Mouse (Mus musculus) midbrain, embryonic 13.5 days (tissue): Measurements from ENCODE around the gene Oosp2. TPM values are rescaled to one million over a fixed set of nuclear protein-coding genes. Genes with fewer than 3 reads are reported as not detected.

Experiments used
- ATAC-seq: fragments of 200-750 bp; cut with Nextera tagmentation; 2 replicates; pipeline ENCODE4 v1.8.0; 2017; ENCODE audit warnings: mild to moderate bottlenecking, moderate TSS enrichment, moderate library complexity
- H3K27ac ChIP-seq: fragments of 300-500 bp; sonication (generic); 2 replicates; pipeline ENCODE4 v1.5.1; 2015; ENCODE audit warnings: inconsistent platforms, mild to moderate bottlenecking, moderate library complexity
- H3K27me3 ChIP-seq: fragments of 300-500 bp; sonication (generic); 2 replicates; pipeline ENCODE4 v1.6.1; 2015; ENCODE audit warnings: mild to moderate bottlenecking, inconsistent platforms
- H3K36me3 ChIP-seq: fragments of 300-500 bp; sonication (generic); 2 replicates; pipeline ENCODE4 v1.6.1; 2015; ENCODE audit warnings: mild to moderate bottlenecking, inconsistent platforms
- H3K4me1 ChIP-seq: fragments of 300-500 bp; sonication (generic); replicated peaks from 2 replicates; pipeline ENCODE4 v1.6.1; 2015; ENCODE audit warnings: inconsistent platforms
- H3K4me2 ChIP-seq: fragments of 300-500 bp; sonication (generic); replicated peaks from 2 replicates; pipeline ENCODE4 v1.6.1; 2015; ENCODE audit warnings: moderate library complexity, mild to moderate bottlenecking, inconsistent platforms
- H3K4me3 ChIP-seq: fragments of 300-500 bp; sonication (generic); replicated peaks from 2 replicates; pipeline ENCODE4 v1.5.1; 2015; ENCODE audit warnings: mild to moderate bottlenecking, inconsistent platforms
- H3K9ac ChIP-seq: fragments of 300-500 bp; sonication (generic); replicated peaks from 2 replicates; pipeline ENCODE4 v1.6.1; 2015; ENCODE audit warnings: mild to moderate bottlenecking, inconsistent platforms
- H3K9me3 ChIP-seq: fragments of 300-500 bp; sonication (generic); 2 replicates; pipeline ENCODE4 v1.6.1; 2016; ENCODE audit warnings: mild to moderate bottlenecking, inconsistent platforms
- WGBS: fragments of 180-500 bp; shearing (Covaris S2); methylation state at CpG from one replicate; pipeline ENCODE4 v1.1.7; 2015; 5-methylcytosine and 5-hydroxymethylcytosine counted together
- polyA plus RNA-seq: library from polyadenylated mRNA; unstranded; fragments of >200 nt; fragmentation: Nextera tagmentation; extraction: Ambion mirVana; gene quantifications from 2 replicates; pipeline ENCODE4 v1.2.1, GENCODE M21; 2015

Oosp2 gene
- polyA plus RNA-seq, 1 experiment from 2014 or later: not detected

DNA sequence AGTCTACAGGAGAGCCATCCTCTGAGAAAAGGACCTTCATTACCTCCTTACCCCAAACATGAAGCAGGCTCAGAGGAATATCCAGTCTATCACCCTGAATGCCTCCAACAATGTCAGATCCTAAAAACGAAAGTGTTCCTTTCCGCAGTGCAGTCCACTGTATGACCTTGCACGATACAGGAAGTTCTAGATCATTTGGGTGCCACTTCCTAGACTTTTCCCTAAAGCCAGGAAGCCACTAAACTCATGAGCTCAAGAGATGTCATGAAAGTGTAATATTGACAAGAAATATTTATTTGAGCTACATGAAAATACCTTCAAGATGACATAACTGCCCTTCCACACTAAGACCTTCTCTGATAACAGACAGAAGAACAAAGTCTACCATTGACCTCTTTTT is 59.0 kb downstream of the Oosp2 start:
- 91% methylated on average over 3 of the region's 3 CpGs for WGBS
- Histone ChIP-seq H3K9ac (no peak overlapping the region), H3K4me3 (no peak overlapping the region), H3K4me1 (no peaks in the 10 kb centered on the region), H3K27ac (no peak overlapping the region), H3K4me2 (no peak overlapping the region), H3K9me3 (no peaks in the 10 kb centered on the region), H3K27me3 (no peaks in the 10 kb centered on the region), H3K36me3 (no peaks in the 10 kb centered on the region)
- ATAC-seq: no peak

Other genes starting within 250 kb of the Oosp2 start
- gene Ms4a4b, start 217.0 kb downstream of the Oosp2 start, polyA plus RNA-seq: not detected in 2 replicates
- 1.9 and 2.0 TPM in 2 replicates for gene Ms4a6c, start 191.2 kb downstream of the Oosp2 start, polyA plus RNA-seq
- gene Gm8369, start 174.6 kb downstream of the Oosp2 start, polyA plus RNA-seq: not detected in 2 replicates
- gene Ms4a6b, start 144.0 kb downstream of the Oosp2 start, polyA plus RNA-seq: 2.5 and 3.1 TPM in 2 replicates
- not detected in 2 replicates for gene Ms4a4d, start 123.8 kb downstream of the Oosp2 start, polyA plus RNA-seq
- 2.0 and 2.3 TPM in 2 replicates for gene Ms4a6d, start 55.7 kb downstream of the Oosp2 start, polyA plus RNA-seq
- not detected in 2 replicates for gene Ms4a2, start 36.8 kb downstream of the Oosp2 start, polyA plus RNA-seq
- gene Ms4a3, start 19.7 kb downstream of the Oosp2 start, polyA plus RNA-seq: not detected in 2 replicates
- gene Oosp1, start 30.6 kb upstream of the Oosp2 start, polyA plus RNA-seq: not detected in 2 replicates
- not detected in 2 replicates for gene Oosp3, start 36.5 kb upstream of the Oosp2 start, polyA plus RNA-seq
- not detected in 2 replicates for gene Gif, start 87.0 kb upstream of the Oosp2 start, polyA plus RNA-seq
- gene Mrpl16, start 109.8 kb upstream of the Oosp2 start, polyA plus RNA-seq: 42.8 and 47.4 TPM in 2 replicates
- 20.7 and 24.1 TPM in 2 replicates for gene Stx3, start 158.8 kb upstream of the Oosp2 start, polyA plus RNA-seq
- gene Olfr1417, start 178.7 kb upstream of the Oosp2 start, polyA plus RNA-seq: not detected in 2 replicates
- gene Olfr1418, start 200.5 kb upstream of the Oosp2 start, polyA plus RNA-seq: not detected in 2 replicates
- not detected in 2 replicates for gene Olfr1419, start 214.5 kb upstream of the Oosp2 start, polyA plus RNA-seq
- gene Olfr1420, start 226.0 kb upstream of the Oosp2 start, polyA plus RNA-seq: 0.16 TPM in 1 of 2 replicates, not detected in the other